Mouse (Mus musculus) liver, postnatal 0 days (tissue): ENCODE data around the gene 5830411N06Rik. TPM values are rescaled to one million over a fixed set of nuclear protein-coding genes. Genes with fewer than 3 reads are reported as not detected.

Source experiments
- ATAC-seq: fragments of 200-750 bp; cut with Nextera tagmentation; 2 replicates; pipeline ENCODE4 v1.8.0; 2017; ENCODE audit warnings: mild to moderate bottlenecking, moderate library complexity
- DNase-seq: peaks from one replicate; pipeline ENCODE4 v3.0.0-alpha.2; 2016
- H3K27ac ChIP-seq: fragments of 300-500 bp; sonication (generic); 2 replicates; pipeline ENCODE4 v1.5.1; 2014; ENCODE audit warnings: antibody characterized with exemption, moderate library complexity, mild to moderate bottlenecking, low read depth
- H3K27me3 ChIP-seq: fragments of 300-500 bp; sonication (generic); 2 replicates; pipeline ENCODE4 v1.6.1; 2014; ENCODE audit warnings: low read length, control low read depth, mixed read lengths; ENCODE audit not compliant: insufficient read depth
- H3K36me3 ChIP-seq: fragments of 300-500 bp; sonication (generic); replicated peaks from 2 replicates; pipeline ENCODE4 v1.6.1; 2014; ENCODE audit warnings: mild to moderate bottlenecking, control low read depth, low read length, moderate library complexity, mixed read lengths; ENCODE audit not compliant: insufficient read depth
- H3K4me1 ChIP-seq: fragments of 300-500 bp; sonication (generic); 2 replicates; pipeline ENCODE4 v1.6.1; 2014; ENCODE audit warnings: antibody characterized with exemption, mild to moderate bottlenecking, control low read depth; ENCODE audit not compliant: insufficient read depth
- H3K4me2 ChIP-seq: fragments of 300-500 bp; sonication (generic); 2 replicates; pipeline ENCODE4 v1.6.1; 2014; ENCODE audit warnings: low read depth, mild to moderate bottlenecking, low read length, moderate library complexity, mixed read lengths
- H3K4me3 ChIP-seq: fragments of 300-500 bp; sonication (generic); 2 replicates; pipeline ENCODE4 v1.5.1; 2014; ENCODE audit warnings: low read depth, low read length
- H3K9ac ChIP-seq: fragments of 300-500 bp; sonication (generic); replicated peaks from 2 replicates; pipeline ENCODE4 v1.6.1; 2014; ENCODE audit warnings: mild to moderate bottlenecking, moderate library complexity
- H3K9me3 ChIP-seq: fragments of 300-500 bp; sonication (generic); 2 replicates; pipeline ENCODE4 v1.6.1; 2016; ENCODE audit warnings: mild to moderate bottlenecking, control low read depth, low read length, mixed read lengths
- CTCF ChIP-seq: sonication (generic); IDR thresholded peaks from 2 replicates; pipeline ENCODE4 v1.5.1; 2016; ENCODE audit warnings: antibody characterized with exemption, low read depth
- EP300 ChIP-seq: IDR thresholded peaks from 2 replicates; pipeline ENCODE4 v1.6.1; 2016; ENCODE audit warnings: antibody characterized with exemption, low read depth, mild to moderate bottlenecking
- WGBS: fragments of 180-500 bp; shearing (Covaris S2); extraction: QIAGEN DNeasy Blood & Tissue Kit; methylation state at CpG from one replicate; pipeline ENCODE4 v1.1.7; 2014; ENCODE audit not compliant: insufficient replicate concordance; 5-methylcytosine and 5-hydroxymethylcytosine counted together
- polyA plus RNA-seq: library from polyadenylated mRNA; unstranded; fragments of >200 nt; fragmentation: Nextera tagmentation; extraction: Ambion mirVana; gene quantifications from 2 replicates; pipeline ENCODE4 v1.2.1, GENCODE M21; 2015

5830411N06Rik gene
- polyA plus RNA-seq, 1 experiment from 2014 or later = not detected

DNA sequence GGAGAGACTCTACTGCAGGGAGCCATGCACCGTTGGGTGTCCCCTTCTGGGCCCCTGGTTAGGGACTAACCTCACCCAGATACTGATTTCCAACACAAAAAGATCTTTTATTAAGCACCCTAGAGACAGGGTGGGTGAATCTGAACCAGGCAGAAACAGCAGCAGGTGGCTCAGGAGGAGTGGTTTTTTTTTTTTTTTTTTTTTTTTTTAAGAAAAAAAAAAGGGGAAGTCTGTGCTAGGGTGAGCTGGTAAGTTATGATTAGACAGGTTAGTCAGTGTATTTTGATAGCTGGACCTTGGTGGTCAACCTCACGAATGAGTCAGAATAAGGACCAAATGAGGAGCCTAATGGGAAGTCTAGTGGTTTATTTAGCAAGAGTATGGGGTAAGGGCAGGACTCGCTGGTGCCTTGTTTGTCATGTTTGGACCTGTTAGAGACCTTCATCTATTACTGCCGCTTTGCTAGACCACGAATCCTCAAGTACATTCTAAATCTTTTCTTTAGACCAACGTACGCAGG, 6.8 kb downstream of the 5830411N06Rik start:
- Histone ChIP-seq H3K36me3 (no peaks in the 10 kb centered on the region), H3K4me1 (no peaks in the 10 kb centered on the region), H3K9me3 (no peaks in the 10 kb centered on the region), H3K27me3 (no peaks in the 10 kb centered on the region), H3K27ac (no peak overlapping the region), H3K4me3 (no peak overlapping the region), H3K4me2 (no peak overlapping the region), H3K9ac (no peak overlapping the region)
- no peak for ATAC-seq
- 62% methylated on average over 7 of the region's 7 CpGs for WGBS
- TF ChIP-seq CTCF (no peak), EP300 (no peak)
- DNase-seq = no peak

DNA sequence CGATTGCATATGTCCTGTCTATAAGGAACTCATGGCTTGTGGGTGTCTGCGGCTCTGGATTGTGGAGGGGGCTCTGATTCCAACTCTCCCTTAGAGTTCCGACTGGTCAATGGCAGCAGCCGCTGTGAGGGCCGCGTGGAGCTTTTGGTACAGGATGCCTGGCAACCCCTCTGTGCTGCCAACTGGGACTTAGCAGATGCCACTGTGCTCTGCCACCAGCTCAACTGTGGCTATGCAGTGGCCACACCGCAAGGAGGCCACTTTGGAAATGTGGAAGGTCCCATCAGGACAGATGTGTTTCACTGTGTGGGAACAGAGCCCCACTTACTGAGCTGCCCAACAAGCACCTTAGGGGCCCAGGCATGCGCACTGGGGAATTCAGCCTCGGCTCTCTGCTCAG, 48.7 kb downstream of the 5830411N06Rik start:
- DNase-seq (no peak), ATAC-seq (no peak)
- no peaks in the 10 kb centered on the region for H3K36me3 ChIP-seq
- H3K27ac ChIP-seq = no peak overlapping the region
- WGBS = 90% methylated on average over 9 of the region's 9 CpGs
- no peak overlapping the region for H3K9ac ChIP-seq
- H3K4me2 ChIP-seq = no peak overlapping the region
- H3K4me1 ChIP-seq = no peaks in the 10 kb centered on the region
- TF ChIP-seq EP300 = no peak
- TF ChIP-seq CTCF = no peak
- H3K9me3 ChIP-seq = no peaks in the 10 kb centered on the region
- no peak overlapping the region for H3K4me3 ChIP-seq
- H3K27me3 ChIP-seq = no peaks in the 10 kb centered on the region

DNA sequence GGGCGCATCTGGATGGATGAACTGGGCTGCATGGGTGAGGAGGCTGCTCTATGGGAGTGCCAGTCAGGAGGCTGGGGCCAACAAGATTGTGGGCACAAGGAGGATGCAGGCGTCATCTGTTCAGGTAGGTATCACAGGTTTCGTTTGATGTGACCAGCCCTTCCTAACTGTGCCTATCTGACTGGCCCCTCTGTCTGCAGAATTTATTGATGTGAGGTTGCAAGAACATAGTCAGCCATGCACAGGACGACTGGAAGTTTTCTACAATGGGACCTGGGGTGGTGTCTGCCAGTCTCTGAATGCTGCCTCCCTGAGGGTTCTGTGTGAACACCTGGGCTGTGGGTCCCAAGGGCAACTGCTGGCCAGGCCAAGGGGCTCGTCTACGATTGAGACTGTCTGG, 49.8 kb downstream of the 5830411N06Rik start:
- H3K9ac ChIP-seq = no peak overlapping the region
- H3K4me2 ChIP-seq = no peak overlapping the region
- 66% methylated on average over 6 of the region's 6 CpGs for WGBS

DNA sequence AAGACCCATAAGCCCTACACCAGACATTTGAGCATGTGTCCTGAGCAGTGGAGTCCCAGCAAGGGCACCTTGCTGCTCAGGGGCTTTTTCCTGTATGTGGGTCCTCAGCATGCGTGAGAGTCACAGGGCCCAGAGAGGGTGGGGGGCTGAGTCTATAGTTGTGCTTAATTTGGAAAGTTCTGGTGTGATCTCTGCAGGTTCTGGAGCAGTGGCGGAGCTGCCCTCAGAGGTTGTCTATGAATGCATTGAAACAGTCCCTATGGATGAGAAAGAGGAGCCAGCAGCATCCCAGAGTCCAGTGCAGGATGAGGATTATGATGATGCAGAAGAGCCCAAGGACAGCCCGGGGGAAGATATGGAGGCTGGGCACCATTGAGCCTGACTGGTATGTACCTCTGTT, 52.3 kb downstream of the 5830411N06Rik start:
- ATAC-seq = no peak
- Histone ChIP-seq H3K4me2 (no peak overlapping the region), H3K4me1 (no peaks in the 10 kb centered on the region), H3K4me3 (no peak overlapping the region), H3K36me3 (no peaks in the 10 kb centered on the region), H3K9ac (no peak overlapping the region), H3K27me3 (no peaks in the 10 kb centered on the region), H3K27ac (no peak overlapping the region), H3K9me3 (no peaks in the 10 kb centered on the region)
- TF ChIP-seq EP300 = no peak
- TF ChIP-seq CTCF = no peak
- no peak for DNase-seq
- 77% methylated on average over 3 of the region's 3 CpGs for WGBS

More for the DNA sequence above, 49.8 kb downstream of the 5830411N06Rik start:
- H3K4me1 ChIP-seq = no peaks in the 10 kb centered on the region
- no peaks in the 10 kb centered on the region for H3K9me3 ChIP-seq
- DNase-seq = no peak
- no peaks in the 10 kb centered on the region for H3K36me3 ChIP-seq
- H3K4me3 ChIP-seq = no peak overlapping the region
- ATAC-seq = no peak
- no peak overlapping the region for H3K27ac ChIP-seq
- H3K27me3 ChIP-seq = no peaks in the 10 kb centered on the region
- no peak for TF ChIP-seq EP300
- no peak for TF ChIP-seq CTCF

DNA sequence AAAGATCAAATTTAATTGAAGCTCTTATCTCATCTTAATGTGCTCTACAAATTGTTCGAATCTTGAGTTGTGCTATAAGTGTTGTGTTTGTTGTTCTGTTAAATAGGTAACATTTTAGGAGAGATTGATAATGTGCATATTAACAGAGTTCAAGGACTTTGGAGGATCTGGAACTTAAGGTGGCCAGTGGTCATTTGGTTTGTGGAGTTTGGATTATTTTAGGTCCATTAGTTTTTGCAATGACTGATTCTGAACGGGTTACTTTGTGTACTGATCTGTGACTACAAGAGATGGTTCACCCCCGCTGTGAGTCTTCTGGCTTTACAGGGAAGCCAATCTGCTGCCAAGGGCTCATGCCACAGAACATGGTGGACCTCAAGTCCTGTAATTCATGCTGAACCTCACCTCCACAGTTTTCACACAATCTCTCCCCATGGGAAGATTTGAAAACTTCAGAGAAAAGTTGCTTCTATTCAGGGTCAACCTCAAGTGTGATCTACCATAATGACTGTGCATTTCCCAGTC, 72.8 kb downstream of the 5830411N06Rik start:
- no peak overlapping the region for H3K27ac ChIP-seq
- no peak for DNase-seq
- H3K4me1 ChIP-seq = no peaks in the 10 kb centered on the region
- H3K4me3 ChIP-seq = no peak overlapping the region
- no peak for ATAC-seq
- WGBS = 82% methylated on average over 3 of the region's 3 CpGs
- H3K4me2 ChIP-seq = no peak overlapping the region
- TF ChIP-seq CTCF (no peak), EP300 (no peak)
- H3K36me3 ChIP-seq = no peaks in the 10 kb centered on the region
- no peaks in the 10 kb centered on the region for H3K9me3 ChIP-seq
- H3K27me3 ChIP-seq = no peaks in the 10 kb centered on the region
- no peak overlapping the region for H3K9ac ChIP-seq

DNA sequence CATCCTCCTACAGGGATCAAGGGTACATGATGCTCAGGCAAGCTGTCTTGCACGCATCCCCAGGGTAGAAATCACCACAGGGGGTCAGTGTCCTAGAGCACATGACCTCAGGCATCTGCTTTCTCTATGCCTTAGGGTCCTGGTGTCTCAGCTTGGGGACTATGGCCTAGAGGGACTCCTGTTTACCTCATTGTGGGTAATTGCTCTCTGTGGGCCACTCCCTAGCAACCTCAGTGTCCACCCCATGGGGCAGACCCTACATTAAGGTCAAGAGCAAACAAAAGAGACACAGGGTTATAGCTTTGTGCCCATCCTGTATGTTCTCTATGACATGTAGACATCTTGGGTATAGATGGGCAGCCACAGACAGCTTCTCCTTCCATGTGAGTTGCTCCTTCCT, 73.5 kb downstream of the 5830411N06Rik start, which contains the start of gene Olfr525:
Gene Olfr525 (plus strand): TSS at position 301 of the 400 bp plus-strand sequence.
- 38% methylated on average over 1 of the region's 1 CpGs for WGBS
- DNase-seq = no peak
- ATAC-seq = no peak

DNA sequence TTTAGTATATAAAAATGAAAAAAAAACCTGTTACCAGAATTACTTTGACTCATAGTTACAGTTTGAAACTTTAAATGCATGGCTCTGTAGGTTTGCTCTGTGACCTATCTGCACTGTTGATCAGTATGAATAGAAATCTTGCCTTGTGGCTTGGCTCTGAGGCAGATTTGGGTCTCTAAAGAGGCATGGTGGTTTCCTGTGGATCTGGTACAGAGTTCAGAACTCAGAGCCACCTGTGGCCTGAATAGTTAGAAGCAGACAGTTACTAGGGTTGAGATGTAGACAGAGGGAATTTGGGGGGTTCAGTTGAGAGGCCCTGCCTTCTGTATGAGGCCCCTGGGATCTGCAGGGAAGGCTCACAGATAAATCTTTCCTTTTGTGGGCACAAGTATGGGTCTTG, 74.1 kb downstream of the 5830411N06Rik start:
- Histone ChIP-seq H3K36me3 (no peaks in the 10 kb centered on the region), H3K4me1 (no peaks in the 10 kb centered on the region), H3K27me3 (no peaks in the 10 kb centered on the region), H3K9ac (no peak overlapping the region), H3K4me2 (no peak overlapping the region), H3K4me3 (no peak overlapping the region), H3K9me3 (no peaks in the 10 kb centered on the region), H3K27ac (no peak overlapping the region)
- no peak for ATAC-seq
- DNase-seq = no peak
- TF ChIP-seq CTCF (no peak), EP300 (no peak)

More for the DNA sequence above, 73.5 kb downstream of the 5830411N06Rik start, which contains the start of gene Olfr525:
- H3K4me2 ChIP-seq = no peak within 1 kb of the TSS
- TF ChIP-seq EP300 (no peak), CTCF (no peak)
- H3K27me3 ChIP-seq = no peaks in the 10 kb centered on the region
- no peaks in the 10 kb centered on the region for H3K9me3 ChIP-seq
- H3K4me3 ChIP-seq = no peak within 1 kb of the TSS
- no peak within 1 kb of the TSS for H3K9ac ChIP-seq
- no peaks in the 10 kb centered on the region for H3K4me1 ChIP-seq
- no peaks in the 10 kb centered on the region for H3K36me3 ChIP-seq
- H3K27ac ChIP-seq = no peak within 1 kb of the TSS
